Mouse (Mus musculus): ENCODE measurements at regions not wholly inside any gene's neighbourhood (a gene's known extent, or its start where the extent isn't known, plus 50 kb on each side); places are given as distances from the start of the nearest gene placed in this dataset.
A peak's percentile ranks its signal among the peaks of the same experiment; 100 is the strongest.
"Not testable (repeated sequence)": the region's sequence is repeated elsewhere in the genome, so short reads cannot be mapped to it uniquely, and the experiment has no call there.

DNA sequence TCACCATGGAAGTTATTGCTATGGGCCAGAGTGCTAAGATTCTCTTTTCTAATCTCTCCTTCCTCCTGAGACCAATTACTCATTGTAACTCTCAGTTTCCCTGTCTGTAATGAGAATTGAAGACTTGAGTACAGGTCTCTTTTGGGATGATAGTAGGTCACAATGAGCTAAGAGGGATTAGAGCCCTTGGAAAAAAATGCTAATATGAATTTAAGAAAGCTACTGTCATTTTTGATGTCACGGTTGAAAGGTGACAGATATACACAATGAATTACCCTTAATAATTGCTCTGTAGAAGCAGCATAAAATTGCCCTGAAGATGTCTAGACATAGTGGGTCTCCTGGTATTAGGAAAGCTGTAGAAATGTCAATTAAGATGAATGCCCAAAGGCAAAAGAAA is 178.2 kb downstream of the Kcna4 start:
- DNase-seq (ENCODE audit: low read depth) = no peak

DNA sequence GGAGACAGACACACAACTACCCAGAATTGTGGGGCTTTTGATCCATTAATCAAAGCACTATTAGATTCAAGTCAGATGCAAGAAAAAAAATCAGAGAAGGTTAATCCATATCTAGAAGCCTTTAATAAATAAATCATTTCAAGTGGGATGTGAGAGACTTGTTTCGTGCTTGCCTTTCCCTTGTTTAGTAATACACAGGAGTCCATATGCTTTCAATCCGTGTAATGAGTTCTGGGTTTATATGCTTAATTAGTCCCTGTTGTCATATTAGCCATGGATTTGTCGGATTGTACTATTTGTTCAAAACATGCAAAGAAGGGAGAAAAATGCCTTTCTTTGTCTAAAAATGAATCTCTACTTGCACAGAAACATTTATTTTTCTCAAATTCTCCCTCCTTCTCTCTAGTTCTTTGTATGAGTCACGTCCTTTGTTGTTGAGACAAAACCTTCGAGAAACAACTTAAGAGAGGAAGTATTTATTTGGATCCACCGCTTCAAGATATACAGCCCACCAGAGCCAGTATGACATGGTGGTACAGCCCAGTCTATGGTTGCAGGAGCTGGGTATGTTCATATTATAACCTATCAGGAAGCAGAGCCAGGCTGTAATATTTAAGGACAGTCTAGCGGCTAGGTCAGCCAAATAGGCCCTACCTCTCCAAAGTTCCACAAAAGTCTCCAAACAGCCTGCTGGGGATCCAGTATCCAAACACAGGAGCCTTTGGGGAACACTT is 213.4 kb downstream of the Kcna4 start:
- DNase-seq (ENCODE audit: low read depth) = no peak

DNA sequence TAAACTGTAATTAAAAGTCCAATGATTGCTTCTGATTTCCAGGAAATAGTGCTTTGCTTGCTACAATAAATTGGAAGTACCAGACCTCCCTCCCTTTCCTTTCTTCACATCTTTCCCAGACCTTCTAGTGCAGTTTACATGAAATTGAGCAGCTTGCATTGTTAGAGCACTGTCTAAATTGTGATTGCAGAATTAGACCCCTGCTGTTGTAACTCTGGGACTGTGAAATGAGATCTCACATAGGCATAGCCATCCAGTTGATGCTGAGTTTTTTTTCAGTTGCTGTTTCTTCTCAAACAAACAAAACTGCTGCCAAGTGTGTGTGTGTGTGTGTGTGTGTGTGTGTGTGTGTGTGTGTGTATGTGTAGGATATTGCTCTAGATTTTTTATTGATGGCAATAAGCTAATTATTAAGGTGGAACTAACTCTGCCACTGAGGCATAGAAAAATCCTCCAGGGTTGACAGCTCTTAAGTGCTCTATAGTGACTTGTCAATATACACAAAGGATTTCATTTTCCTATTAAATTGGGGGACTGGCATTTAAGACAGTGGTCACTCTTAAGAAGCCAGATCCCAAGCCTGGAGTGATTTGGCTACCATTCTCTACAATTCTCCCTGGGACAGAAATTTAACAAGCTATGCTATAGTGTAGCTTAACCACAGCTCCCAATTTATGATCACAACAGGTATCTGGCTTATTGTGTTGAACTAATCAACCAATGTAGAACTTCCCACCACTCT is 217.2 kb downstream of the Kcna4 start:
- no peak for DNase-seq (ENCODE audit: low read depth)

DNA sequence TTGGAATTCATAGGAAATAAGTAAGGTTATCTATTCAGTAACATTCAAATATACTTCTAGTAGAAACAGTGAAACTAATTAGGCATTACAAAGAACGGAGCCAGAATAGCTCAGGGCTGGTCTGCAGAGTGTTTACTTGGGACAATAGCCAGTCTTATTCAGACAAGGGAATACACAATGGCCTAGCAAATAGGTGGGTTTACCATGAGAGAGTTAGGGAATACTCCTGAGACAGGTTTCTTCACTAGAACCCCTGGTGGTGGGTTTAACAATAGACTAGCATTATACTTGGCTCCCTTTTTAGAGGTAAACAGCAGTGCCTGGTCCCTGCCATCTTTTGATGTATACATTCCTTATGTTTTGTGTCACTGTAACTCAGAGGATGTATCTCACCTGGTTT is 225.0 kb downstream of the Kcna4 start:
- DNase-seq (ENCODE audit: low read depth) = not testable (repeated sequence)

DNA sequence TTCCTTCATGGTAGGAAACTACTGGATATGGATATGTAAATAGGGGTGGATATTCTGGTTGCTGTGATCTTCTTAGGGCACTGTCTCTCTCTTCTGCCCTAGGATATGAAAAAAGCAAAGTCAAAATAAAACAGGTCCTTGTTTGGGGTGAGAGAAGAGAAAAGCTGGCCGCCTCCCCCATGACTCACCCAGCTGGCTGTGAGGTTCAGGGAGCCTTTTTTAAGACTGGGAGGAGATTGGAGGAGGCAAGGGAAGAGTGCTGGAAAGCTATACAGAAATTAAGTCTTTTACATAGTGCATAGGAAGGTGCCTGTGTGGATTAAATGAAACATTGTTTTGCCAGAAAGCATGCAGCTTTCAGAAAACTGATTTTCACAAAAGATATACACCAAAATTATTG is 227.7 kb downstream of the Kcna4 start:
- peak; percentile 7 for DNase-seq (ENCODE audit: low read depth)

DNA sequence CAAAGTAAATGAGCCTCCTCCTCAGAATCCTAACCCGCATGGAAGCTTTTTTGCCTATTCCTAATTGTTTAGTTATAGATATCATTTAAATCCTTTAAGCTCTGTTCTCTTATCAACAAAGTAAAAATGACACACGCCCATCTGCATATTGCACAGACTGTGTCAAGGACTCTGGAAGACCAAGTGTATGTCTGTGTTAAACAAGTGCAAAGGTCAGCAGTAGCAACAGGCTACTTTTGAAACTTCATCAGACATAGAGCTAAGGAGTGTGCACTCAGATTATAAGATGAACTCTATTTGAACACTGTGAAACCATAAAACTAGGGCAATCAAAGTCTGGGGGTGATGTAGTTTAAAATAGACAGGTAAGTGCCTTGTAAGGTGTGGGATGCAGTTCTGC is 228.3 kb downstream of the Kcna4 start:
- no peak for DNase-seq (ENCODE audit: low read depth)

DNA sequence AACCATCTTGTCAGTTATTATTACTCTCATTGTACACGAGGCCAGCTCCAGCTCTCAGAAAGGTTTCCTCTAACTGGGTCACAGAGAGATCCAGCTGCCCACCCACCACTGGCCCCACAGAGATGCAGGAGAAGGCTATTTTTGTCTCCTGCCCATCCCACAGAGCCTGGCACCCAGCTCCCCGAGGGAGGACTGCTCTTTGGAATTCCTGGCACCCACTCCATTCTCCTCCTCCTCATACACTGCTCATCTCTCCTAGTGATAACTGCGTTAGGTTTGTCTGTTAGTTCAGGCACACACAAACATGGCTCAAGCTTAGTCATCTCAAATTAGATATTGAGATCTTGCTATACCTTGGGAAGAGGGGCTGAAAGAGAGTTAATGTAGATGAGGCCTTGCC is 228.9 kb downstream of the Kcna4 start:
- DNase-seq (ENCODE audit: low read depth) = no peak

DNA sequence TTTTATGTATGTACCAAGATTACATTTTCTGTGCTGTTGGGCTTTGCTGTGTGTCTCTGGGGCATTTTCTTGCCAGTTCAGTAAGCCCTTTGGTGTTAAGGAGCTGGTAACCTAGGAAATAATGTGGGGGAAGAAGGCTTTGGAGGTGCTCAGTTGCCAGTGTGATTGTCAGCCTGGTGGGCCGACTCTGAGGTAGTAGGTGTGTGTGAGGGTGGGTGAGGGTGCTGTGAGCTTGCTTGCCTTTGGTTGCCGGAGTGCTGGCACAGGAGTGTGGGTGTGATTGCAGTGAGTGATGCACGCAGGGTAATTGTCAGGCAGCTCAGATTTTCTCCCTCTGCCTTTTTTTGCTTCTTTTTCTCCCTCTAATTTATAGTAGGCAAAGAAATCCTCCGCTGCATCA is 229.3 kb downstream of the Kcna4 start:
- DNase-seq (ENCODE audit: low read depth) = no peak

DNA sequence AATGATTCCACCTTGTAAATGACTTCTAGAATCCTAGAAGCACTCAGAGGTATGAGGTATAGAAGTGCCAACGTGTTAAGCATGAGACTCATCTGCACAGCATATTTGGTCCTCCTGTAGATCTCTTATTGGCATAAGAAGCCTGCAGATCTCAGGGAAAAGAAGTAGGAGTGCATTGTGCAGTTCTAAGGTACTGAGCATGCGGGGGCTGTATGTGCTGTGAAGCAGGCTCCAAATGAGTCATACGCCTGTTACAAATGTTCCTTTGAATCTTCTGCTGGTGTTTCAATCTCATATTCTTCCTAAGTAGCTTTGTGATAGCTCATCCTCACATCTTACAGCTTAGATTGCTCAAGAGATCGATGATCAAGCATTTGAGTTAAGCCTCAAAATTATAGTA is 252.7 kb downstream of the Kcna4 start:
- DNase-seq (ENCODE audit: low read depth) = no peak

DNA sequence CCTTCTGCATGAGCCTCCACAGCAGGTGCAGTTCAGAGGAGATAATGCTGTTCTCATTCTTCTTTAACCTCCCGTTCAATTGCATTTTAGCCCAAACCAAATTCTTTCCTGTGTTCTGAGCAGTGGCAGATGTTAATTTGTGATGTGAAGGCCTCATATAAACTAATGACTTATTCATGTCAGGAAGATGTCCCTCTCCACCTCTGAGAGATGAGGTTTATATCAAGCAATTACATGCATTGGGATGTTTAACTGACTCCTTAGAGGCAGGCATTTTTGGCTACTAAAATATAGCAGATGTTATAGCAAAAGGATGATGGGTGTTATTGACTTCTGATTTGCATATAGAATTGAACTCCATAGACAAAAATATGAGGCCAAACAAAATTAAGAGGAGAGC is 262.1 kb downstream of the Kcna4 start:
- no peak for DNase-seq (ENCODE audit: low read depth)

DNA sequence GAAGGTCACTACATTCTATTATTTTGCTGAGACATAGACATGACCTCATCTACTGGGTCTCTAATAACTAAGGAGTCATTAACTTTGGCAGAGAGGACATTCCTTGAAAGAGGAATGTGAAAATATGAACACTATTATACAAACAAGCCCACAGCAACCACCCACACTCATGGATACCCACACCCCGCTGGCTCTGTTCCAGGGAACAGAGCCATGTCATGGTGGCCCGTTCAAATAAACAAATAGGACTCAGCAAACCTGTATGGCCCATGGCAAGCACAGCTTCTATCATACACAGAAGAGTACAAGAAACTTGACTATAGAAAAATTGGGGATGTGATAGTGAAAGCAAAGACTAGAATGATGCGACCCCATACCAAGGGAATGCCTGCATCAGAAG is 265.8 kb downstream of the Kcna4 start:
- DNase-seq (ENCODE audit: low read depth) = no peak

DNA sequence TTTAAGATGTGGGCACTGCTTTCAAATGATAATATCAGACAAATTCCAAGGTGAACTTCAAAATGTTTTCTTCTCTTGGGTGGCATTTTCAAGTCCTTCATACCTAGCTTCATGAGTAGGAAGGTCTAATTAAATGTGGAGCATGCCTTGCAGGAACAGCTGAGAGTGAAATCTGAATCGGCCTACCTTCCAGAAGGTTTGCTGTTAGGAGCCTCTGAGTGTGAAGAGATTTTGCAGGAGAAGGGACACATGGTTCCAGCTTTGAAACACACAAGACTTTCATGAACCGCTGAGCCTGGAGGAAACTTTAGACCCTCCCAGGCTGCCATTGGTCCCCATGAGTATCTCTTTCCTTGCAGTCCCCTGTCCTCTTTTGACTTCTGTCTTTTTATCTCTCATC is 279.2 kb downstream of the Kcna4 start:
- no peak for DNase-seq (ENCODE audit: low read depth)

DNA sequence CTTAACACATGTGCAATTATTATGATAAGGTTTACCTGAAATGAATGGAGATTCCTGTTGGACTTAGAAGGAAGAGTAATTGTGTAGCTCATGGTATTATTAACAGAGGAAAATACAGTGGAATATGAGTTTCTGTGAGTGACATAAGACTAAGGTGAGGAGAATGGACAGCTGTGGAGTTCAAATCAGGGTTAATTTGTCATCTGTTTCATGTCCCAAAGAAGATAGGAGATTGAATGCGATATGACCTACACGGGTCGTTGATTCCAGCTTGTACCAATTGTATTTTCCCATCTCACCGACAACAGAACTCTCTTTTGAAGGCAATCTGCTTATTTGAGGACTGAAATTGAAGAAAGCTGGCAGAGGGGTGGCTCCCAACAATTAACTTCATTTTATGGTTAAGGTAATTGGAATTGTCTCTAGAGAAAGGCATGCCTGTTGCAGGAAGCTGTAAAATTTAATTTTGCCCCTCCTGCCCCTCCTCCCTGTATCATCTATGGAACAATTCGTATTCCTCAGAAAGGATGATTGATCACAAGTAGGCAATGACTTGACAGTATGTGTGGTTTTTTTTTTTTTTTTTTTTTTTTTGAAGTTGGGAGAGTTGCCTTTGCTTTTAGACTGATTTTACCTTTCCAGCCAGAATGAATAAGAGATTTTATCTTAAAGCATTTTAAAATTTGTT is 319.6 kb downstream of the Kcna4 start:
- no peak for DNase-seq (ENCODE audit: low read depth)

DNA sequence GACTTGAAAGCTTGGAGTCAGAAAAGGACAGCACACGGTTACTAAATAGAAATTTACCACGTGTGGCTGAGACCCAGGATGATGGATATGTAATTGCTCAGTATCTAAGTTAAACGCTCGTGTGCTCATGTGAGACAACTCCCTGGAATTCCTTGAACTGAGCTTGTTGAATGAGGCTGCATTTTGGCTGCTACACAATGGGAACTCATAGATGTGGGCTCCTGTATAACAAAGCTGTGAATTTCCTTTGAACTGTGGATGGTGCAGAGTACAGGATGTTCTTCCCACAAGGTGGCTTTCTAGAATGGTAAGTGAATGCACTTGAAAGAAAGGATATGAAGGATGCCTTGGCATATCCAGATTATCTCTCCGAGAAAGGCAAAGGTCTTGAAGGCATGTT is 321.4 kb downstream of the Kcna4 start:
- DNase-seq (ENCODE audit: low read depth) = no peak

DNA sequence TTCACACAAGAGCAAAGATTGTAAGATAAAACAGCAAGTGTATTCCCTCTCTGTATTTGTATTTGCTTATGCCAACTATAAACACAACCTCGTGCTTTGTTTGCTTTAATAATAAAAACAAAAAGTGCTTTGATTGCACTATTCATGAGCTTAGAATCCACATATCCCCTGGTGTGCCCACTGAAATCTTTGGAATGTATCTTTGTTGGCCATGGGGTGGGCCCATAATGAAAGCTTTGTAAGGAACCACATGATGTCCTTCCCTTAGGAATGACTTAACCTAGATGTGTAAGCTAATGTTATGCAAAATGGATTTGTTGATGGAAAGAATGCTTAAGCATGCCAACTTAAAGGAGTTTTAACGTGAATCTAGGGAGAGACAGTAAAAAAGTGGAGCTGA is 321.8 kb downstream of the Kcna4 start:
- no peak for DNase-seq (ENCODE audit: low read depth)

DNA sequence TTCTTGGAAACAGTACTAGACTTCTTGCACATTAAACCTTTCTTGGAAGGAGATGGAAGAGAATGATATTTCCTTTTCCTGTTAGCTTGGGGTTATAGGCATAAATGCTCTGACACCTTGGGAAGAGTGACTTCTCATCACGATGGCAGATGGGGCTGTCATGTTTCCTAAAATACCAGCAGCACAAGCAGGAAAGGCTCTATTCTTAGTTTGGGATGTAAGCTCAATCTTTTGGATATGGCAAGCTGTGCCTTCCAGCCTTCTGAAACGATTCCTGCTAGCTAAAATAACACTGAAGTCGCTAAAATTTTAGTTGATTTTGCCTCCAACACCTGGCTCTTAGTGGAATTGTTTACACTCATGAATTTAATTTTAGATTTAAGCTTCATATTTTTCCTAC is 324.3 kb downstream of the Kcna4 start:
- DNase-seq (ENCODE audit: low read depth) = no peak

DNA sequence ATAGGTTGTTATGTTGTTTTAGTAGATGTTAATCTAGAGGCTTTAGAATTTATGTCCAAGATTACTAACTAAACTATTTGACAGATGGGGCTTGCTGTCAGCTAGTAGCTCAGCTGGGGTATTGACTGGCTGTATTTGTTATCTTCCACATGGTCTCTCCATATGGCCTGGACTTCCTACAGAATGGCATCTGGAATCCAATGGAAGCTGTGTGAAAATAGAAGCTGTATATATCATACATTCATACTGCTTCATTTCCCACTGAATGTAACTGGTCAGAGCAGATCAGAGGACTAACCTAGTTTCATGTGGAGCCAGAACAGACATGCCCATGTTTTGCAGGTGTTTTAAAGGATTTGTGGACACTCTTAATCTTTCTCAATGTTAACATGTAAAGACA is 337.0 kb downstream of the Kcna4 start:
- DNase-seq (ENCODE audit: low read depth) = no peak

DNA sequence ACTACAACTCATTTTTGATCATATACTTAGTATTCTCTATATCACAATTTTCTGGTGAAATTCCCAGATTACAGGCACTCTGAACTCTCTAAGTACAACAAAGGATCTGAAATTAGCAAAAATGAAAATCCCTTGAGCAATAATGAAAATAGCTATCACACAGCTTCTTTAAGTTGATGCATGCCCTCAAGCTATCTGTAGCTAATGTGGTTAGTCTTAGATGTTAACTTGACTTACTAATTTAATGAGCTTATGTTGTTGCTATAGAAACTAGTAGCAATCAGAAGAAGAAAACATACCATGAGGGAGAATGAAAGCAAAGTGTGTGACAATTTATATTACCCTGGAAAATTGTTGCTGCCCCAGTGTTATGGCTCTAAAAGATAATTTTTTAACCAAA is 368.7 kb downstream of the Kcna4 start:
- DNase-seq (ENCODE audit: low read depth) = no peak

Data from fibroblast of lung, adult 2 months (primary cell).